Mouse (Mus musculus) limb, embryonic 15.5 days (tissue): ENCODE results near the gene Lce1j. TPM values are rescaled to one million over a fixed set of nuclear protein-coding genes. Genes with fewer than 3 reads are reported as not detected.
"Not testable (repeated sequence)": the region's sequence is repeated elsewhere in the genome, so short reads cannot be mapped to it uniquely, and the experiment has no call there.

Source experiments
- ATAC-seq: fragments of 200-750 bp; cut with Nextera tagmentation; 2 replicates; pipeline ENCODE4 v1.8.0; 2017; ENCODE audit warnings: low read depth, moderate TSS enrichment; ENCODE audit not compliant: insufficient number of reproducible peaks, low FRiP score, low TSS enrichment
- H3K27ac ChIP-seq: fragments of 300-500 bp; sonication (generic); 2 replicates; pipeline ENCODE4 v1.5.1; 2015; ENCODE audit warnings: moderate library complexity, mild to moderate bottlenecking, inconsistent platforms
- H3K27me3 ChIP-seq: fragments of 300-500 bp; sonication (generic); 2 replicates; pipeline ENCODE4 v1.6.1; 2015; ENCODE audit warnings: inconsistent platforms
- H3K36me3 ChIP-seq: fragments of 300-500 bp; sonication (generic); 2 replicates; pipeline ENCODE4 v1.6.1; 2015; ENCODE audit warnings: inconsistent platforms
- H3K4me1 ChIP-seq: fragments of 300-500 bp; sonication (generic); 2 replicates; pipeline ENCODE4 v1.6.1; 2015; ENCODE audit warnings: inconsistent platforms
- H3K4me2 ChIP-seq: fragments of 300-500 bp; sonication (generic); 2 replicates; pipeline ENCODE4 v1.6.1; 2015; ENCODE audit warnings: mild to moderate bottlenecking, inconsistent platforms
- H3K4me3 ChIP-seq: fragments of 300-500 bp; sonication (generic); 2 replicates; pipeline ENCODE4 v1.5.1; 2015; ENCODE audit warnings: mild to moderate bottlenecking, inconsistent platforms
- H3K9ac ChIP-seq: fragments of 300-500 bp; sonication (generic); 2 replicates; pipeline ENCODE4 v1.6.1; 2015; ENCODE audit warnings: inconsistent platforms
- H3K9me3 ChIP-seq: fragments of 300-500 bp; sonication (generic); 2 replicates; pipeline ENCODE4 v1.6.1; 2016; ENCODE audit warnings: inconsistent platforms
- WGBS: fragments of 180-500 bp; shearing (Covaris S2); methylation state at CpG from one replicate; pipeline ENCODE4 v1.1.7; 2015; 5-methylcytosine and 5-hydroxymethylcytosine counted together
- polyA plus RNA-seq: library from polyadenylated mRNA; unstranded; fragments of >200 nt; fragmentation: Nextera tagmentation; extraction: Ambion mirVana; gene quantifications from 2 replicates; pipeline ENCODE4 v1.2.1, GENCODE M21; 2015

Gene Lce1j
- 0.91 and 1.7 TPM in 2 replicates for polyA plus RNA-seq

GRCm38 (mm10) chr3:92790414-92790813, at the start of gene Lce1j:
Lce1j (minus strand) TSS chr3:92790514.
- WGBS, result 94% methylated on average over 1 of the region's 1 CpGs
- Histone ChIP-seq H3K9me3 (no peaks in the 10 kb centered on the region), H3K4me3 (no peak within 1 kb of the TSS), H3K9ac (no peak within 1 kb of the TSS), H3K4me2 (no peak within 1 kb of the TSS), H3K27me3 (no peaks in the 10 kb centered on the region), H3K27ac (no peak within 1 kb of the TSS), H3K36me3 (no peaks in the 10 kb centered on the region), H3K4me1 (no peaks in the 10 kb centered on the region)
- ATAC-seq, result no peak

DNA sequence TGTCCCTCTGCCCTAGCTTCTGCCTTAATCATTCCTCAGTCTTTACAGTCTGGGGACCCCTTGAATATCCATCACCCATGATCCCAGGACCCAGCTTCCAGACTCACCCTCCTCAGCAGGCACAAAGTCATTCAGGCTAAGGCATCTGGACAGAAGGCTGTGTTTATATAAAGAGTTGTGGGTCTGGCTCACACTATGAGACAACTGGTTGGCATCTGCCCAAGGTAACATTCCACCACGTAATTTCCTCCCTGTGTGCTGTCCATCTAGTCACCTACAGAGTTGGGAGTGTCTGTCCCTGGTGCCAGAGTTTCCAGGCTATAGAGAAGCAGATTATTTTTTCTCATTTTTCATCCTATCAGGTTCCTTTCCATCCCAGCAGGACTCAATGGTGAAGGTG, 36.8 kb upstream of the Lce1j start, which contains the start of gene Kprp:
Gene Kprp (minus strand): TSS at position 140 of the 400 bp plus-strand sequence.
- ATAC-seq, result no peak
- Histone ChIP-seq H3K9ac (no peak within 1 kb of the TSS), H3K9me3 (no peaks in the 10 kb centered on the region), H3K4me3 (no peak within 1 kb of the TSS), H3K4me1 (no peaks in the 10 kb centered on the region), H3K27ac (no peak within 1 kb of the TSS), H3K36me3 (no peaks in the 10 kb centered on the region), H3K4me2 (no peak within 1 kb of the TSS), H3K27me3 (no peaks in the 10 kb centered on the region)
- 46% methylated on average over 1 of the region's 1 CpGs for WGBS

- Histone ChIP-seq H3K36me3 (no peaks in the 10 kb centered on the region), H3K9ac (no peak overlapping the region), H3K4me3 (no peak overlapping the region), H3K9me3 (no peaks in the 10 kb centered on the region), H3K27me3 (no peaks in the 10 kb centered on the region), H3K4me2 (no peak overlapping the region), H3K27ac (no peak overlapping the region), H3K4me1 (no peaks in the 10 kb centered on the region)
- WGBS, result 32% methylated on average over 1 of the region's 1 CpGs
- ATAC-seq, result no peak
Observed at GRCm38 (mm10) chr3:92825808-92826207, 35.5 kb upstream of the Lce1j start.

GRCm38 (mm10) chr3:92816036-92816435, 25.7 kb upstream of the Lce1j start:
- not testable (repeated sequence) for H3K9me3 ChIP-seq, H3K4me2 ChIP-seq, H3K4me3 ChIP-seq, H3K9ac ChIP-seq, H3K27ac ChIP-seq, ATAC-seq, H3K36me3 ChIP-seq, H3K27me3 ChIP-seq, H3K4me1 ChIP-seq
- 87% methylated on average over 2 of the region's 2 CpGs for WGBS

DNA sequence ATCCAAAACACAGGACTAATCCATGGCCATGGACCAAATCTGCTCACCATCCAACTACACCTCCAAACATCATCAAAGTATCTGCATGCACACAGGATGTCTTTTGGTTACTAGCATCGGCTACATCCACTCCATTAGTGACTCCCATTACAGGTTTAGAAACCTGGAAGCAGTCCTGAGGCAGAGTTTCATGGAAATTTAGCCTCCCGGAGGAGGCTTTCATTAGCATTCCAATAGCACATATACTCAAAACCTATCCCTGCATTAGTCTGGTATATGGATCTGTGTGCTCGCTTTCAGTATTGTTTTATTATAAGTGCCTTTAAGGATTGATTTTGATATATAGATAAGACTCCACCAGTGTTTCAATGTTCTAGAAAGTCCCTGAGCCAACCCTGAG, 25.3 kb upstream of the Lce1j start:
- Histone ChIP-seq H3K9me3 (no peaks in the 10 kb centered on the region), H3K27me3 (no peaks in the 10 kb centered on the region), H3K27ac (no peak overlapping the region), H3K4me1 (no peaks in the 10 kb centered on the region), H3K36me3 (no peaks in the 10 kb centered on the region), H3K4me2 (no peak overlapping the region), H3K9ac (no peak overlapping the region), H3K4me3 (no peak overlapping the region)
- ATAC-seq, result no peak
- WGBS, result 90% methylated on average over 3 of the region's 3 CpGs

DNA sequence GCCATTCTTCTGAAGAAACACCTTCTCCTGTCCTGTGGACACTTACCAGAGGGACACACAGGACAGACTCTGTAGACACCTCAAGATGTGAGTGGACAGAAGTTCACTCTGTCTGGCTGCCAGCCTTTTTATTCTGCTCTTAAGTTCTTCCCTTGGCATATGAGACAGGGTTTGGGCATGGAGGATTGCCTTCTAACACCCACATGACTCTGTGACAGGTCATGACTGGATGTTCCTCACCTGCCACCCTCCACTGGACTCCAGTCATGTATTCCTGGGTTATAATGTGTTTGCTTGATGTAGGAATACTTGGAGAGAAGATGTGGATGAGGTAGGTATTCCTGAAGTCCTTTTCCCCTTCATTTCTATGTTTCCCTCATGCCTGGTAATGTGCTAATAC, 17.5 kb upstream of the Lce1j start, which contains the start of gene Lce1k:
Gene Lce1k (minus strand): TSS at position 101 of the 400 bp plus-strand sequence.
- Histone ChIP-seq H3K27ac (no peak within 1 kb of the TSS), H3K4me2 (no peak within 1 kb of the TSS), H3K4me1 (no peaks in the 10 kb centered on the region), H3K9ac (no peak within 1 kb of the TSS), H3K27me3 (no peaks in the 10 kb centered on the region), H3K36me3 (no peaks in the 10 kb centered on the region), H3K9me3 (no peaks in the 10 kb centered on the region), H3K4me3 (no peak within 1 kb of the TSS)
- no peak for ATAC-seq

DNA sequence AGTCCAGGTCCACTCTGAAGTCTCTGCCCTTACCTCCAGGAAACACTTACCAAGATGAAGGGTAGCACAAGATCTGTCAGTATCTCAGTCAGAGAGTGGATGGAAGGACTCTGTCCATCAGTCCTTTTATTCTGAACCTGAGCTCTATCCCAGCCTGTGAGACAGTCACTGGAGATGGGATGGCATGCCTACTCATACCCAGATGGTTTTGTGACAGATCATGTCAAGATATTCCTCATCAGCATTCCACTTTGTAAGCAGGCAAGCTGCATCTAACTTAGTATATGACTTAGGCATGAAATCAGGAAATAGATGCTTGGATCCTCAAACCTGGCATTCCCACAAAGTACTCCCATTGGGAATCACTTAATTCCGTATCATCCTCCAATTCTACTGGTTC, 11.5 kb downstream of the Lce1j start, which contains the start of gene Lce1i:
Gene Lce1i (minus strand): TSS at position 101 of the 400 bp plus-strand sequence.
- no peak within 1 kb of the TSS for H3K4me3 ChIP-seq
- no peaks in the 10 kb centered on the region for H3K36me3 ChIP-seq
- WGBS, result 76% methylated on average over 1 of the region's 1 CpGs
- no peak within 1 kb of the TSS for H3K27ac ChIP-seq
- no peaks in the 10 kb centered on the region for H3K4me1 ChIP-seq
- no peaks in the 10 kb centered on the region for H3K9me3 ChIP-seq
- no peak within 1 kb of the TSS for H3K9ac ChIP-seq
- H3K4me2 ChIP-seq, result no peak within 1 kb of the TSS
- H3K27me3 ChIP-seq, result no peaks in the 10 kb centered on the region
- no peak for ATAC-seq

GRCm38 (mm10) chr3:92771573-92771972, 18.7 kb downstream of the Lce1j start:
- Histone ChIP-seq H3K36me3 (no peaks in the 10 kb centered on the region), H3K27me3 (no peaks in the 10 kb centered on the region), H3K4me1 (no peaks in the 10 kb centered on the region), H3K9ac (no peak overlapping the region), H3K4me2 (no peak overlapping the region), H3K27ac (no peak overlapping the region), H3K4me3 (no peak overlapping the region), H3K9me3 (no peaks in the 10 kb centered on the region)
- ATAC-seq, result no peak
- WGBS, result 18% methylated on average over 3 of the region's 3 CpGs

- no peaks in the 10 kb centered on the region for H3K4me1 ChIP-seq
- no peak within 1 kb of the TSS for H3K27ac ChIP-seq
- no peaks in the 10 kb centered on the region for H3K27me3 ChIP-seq
- H3K4me2 ChIP-seq, result no peak within 1 kb of the TSS
- no peak within 1 kb of the TSS for H3K9ac ChIP-seq
- no peaks in the 10 kb centered on the region for H3K9me3 ChIP-seq
- ATAC-seq, result no peak
- H3K4me3 ChIP-seq, result no peak within 1 kb of the TSS
- no peaks in the 10 kb centered on the region for H3K36me3 ChIP-seq
- 83% methylated on average over 1 of the region's 1 CpGs for WGBS
Observed at GRCm38 (mm10) chr3:92764965-92765364, 25.3 kb downstream of the Lce1j start, which contains the start of gene Lce1h. Lce1h (minus strand) TSS chr3:92765065.

- no peak for ATAC-seq
- Histone ChIP-seq H3K4me3 (no peak overlapping the region), H3K4me2 (no peak overlapping the region), H3K9ac (no peak overlapping the region), H3K27ac (no peak overlapping the region), H3K4me1 (no peaks in the 10 kb centered on the region), H3K27me3 (no peaks in the 10 kb centered on the region), H3K36me3 (no peaks in the 10 kb centered on the region), H3K9me3 (no peaks in the 10 kb centered on the region)
- 29% methylated on average over 3 of the region's 3 CpGs for WGBS
Observed at GRCm38 (mm10) chr3:92753197-92753596, 37.1 kb downstream of the Lce1j start.

GRCm38 (mm10) chr3:92752238-92752637, 38.1 kb downstream of the Lce1j start, which contains the start of gene Lce1g:
Lce1g (minus strand) TSS chr3:92752338.
- H3K27me3 ChIP-seq, result no peaks in the 10 kb centered on the region
- no peak within 1 kb of the TSS for H3K9ac ChIP-seq
- H3K4me2 ChIP-seq, result no peak within 1 kb of the TSS
- H3K4me3 ChIP-seq, result no peak within 1 kb of the TSS
- WGBS, result 85% methylated on average over 1 of the region's 1 CpGs
- H3K9me3 ChIP-seq, result no peaks in the 10 kb centered on the region
- H3K4me1 ChIP-seq, result no peaks in the 10 kb centered on the region
- H3K36me3 ChIP-seq, result no peaks in the 10 kb centered on the region
- no peak for ATAC-seq
- H3K27ac ChIP-seq, result no peak within 1 kb of the TSS

DNA sequence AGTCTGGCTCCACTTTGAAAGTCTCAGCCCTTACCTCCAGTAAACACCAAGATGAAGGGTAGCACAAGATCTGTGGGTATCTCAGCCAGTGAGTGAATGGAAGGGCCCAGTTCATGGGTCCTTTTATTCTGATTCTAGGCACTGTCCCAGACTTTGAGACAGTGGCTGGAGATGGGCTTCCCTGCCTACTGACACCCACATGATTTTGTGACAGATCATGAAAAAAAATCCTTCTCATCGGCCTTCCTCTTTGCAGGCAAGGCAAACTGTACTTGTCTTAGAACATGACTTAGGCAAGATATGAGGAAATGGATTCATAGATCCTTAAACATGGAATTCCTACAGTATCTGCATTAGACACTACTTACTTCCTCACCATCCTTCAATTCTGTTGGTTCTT, 51.3 kb downstream of the Lce1j start, which contains the start of gene Gm38119:
Gene Gm38119 (minus strand): TSS at position 101 of the 400 bp plus-strand sequence.
- Histone ChIP-seq H3K27ac (no peak within 1 kb of the TSS), H3K4me1 (no peaks in the 10 kb centered on the region), H3K36me3 (no peaks in the 10 kb centered on the region), H3K4me2 (no peak within 1 kb of the TSS), H3K9me3 (no peaks in the 10 kb centered on the region), H3K4me3 (no peak within 1 kb of the TSS), H3K27me3 (no peaks in the 10 kb centered on the region), H3K9ac (no peak within 1 kb of the TSS)
- ATAC-seq, result no peak
- 81% methylated on average over 1 of the region's 1 CpGs for WGBS
